In genomic region chr13:103018481-103018880, GRCm38 (mm10) we compare ENCODE assay signal across 25 mouse cellular contexts.
"Had no signal": no experiment of that assay in that cellular context is flagged by ENCODE, and none has a peak within 500 bp of the region (broad histone marks: within the 10 kb centered on the region; RNA-seq: fewer than 3 reads in every experiment).

No protein-coding gene starts in this region.

- H3K27me3 ChIP-seq: heart, embryonic 12.5 days; hindbrain, embryonic 12.5 days; intestine, embryonic 15.5 days; liver, embryonic 13.5 days had no signal

- H3K9ac ChIP-seq: heart, embryonic 12.5 days; hindbrain, embryonic 12.5 days; hindbrain, embryonic 14.5 days; intestine, embryonic 15.5 days; limb, embryonic 12.5 days; liver, embryonic 13.5 days had no signal

- H3K4me2 ChIP-seq: heart, embryonic 12.5 days; hindbrain, embryonic 12.5 days; hindbrain, embryonic 14.5 days; intestine, embryonic 15.5 days; limb, embryonic 12.5 days; liver, embryonic 11.5 days; liver, embryonic 13.5 days had no signal

- DNase-seq: gastrocnemius, adult 2 months; gastrocnemius, postnatal 10 days; gastrocnemius, postnatal 25 days; heart, adult 18-20 months; heart, postnatal 10 days; heart, postnatal 4 days; kidney, adult 2 months; kidney, adult 9 months; kidney, postnatal 25 days; liver; liver, embryonic 13.5 days had no signal

- H3K27ac ChIP-seq: gastrocnemius, adult 2 months; heart, embryonic 10.5 days; hindbrain, embryonic 10.5 days; hindbrain, embryonic 12.5 days; hindbrain, embryonic 14.5 days; intestine, embryonic 15.5 days; left cerebral cortex, adult 2 months; limb, embryonic 10.5 days; limb, embryonic 12.5 days; liver, embryonic 13.5 days had no signal

- H3K36me3 ChIP-seq: heart, embryonic 10.5 days; heart, embryonic 12.5 days; hindbrain, embryonic 10.5 days; hindbrain, embryonic 12.5 days; intestine, embryonic 15.5 days; limb, embryonic 10.5 days; limb, embryonic 12.5 days; liver, embryonic 13.5 days had no signal

- H3K4me3 ChIP-seq: gastrocnemius, adult 2 months; heart, embryonic 10.5 days; heart, embryonic 12.5 days; hindbrain, embryonic 10.5 days; hindbrain, embryonic 12.5 days; intestine, embryonic 15.5 days; left cerebral cortex, adult 2 months; limb, embryonic 10.5 days; limb, embryonic 12.5 days; liver, embryonic 13.5 days had no signal

- H3K9me3 ChIP-seq: heart, embryonic 10.5 days; heart, embryonic 12.5 days; hindbrain, embryonic 10.5 days; hindbrain, embryonic 12.5 days; intestine, embryonic 15.5 days; limb, embryonic 10.5 days; limb, embryonic 12.5 days; liver, embryonic 13.5 days had no signal

- H3K4me1 ChIP-seq: hindbrain, embryonic 12.5 days; intestine, embryonic 15.5 days; limb, embryonic 12.5 days; liver, embryonic 13.5 days had no signal

- ATAC-seq: forebrain, embryonic 16.5 days; hindbrain, embryonic 16.5 days; inflammation-experienced regulatory T-cells, adult 6 months; intestine, embryonic 15.5 days; intestine, postnatal 0 days had no signal
